Mouse (Mus musculus) megakaryocyte, embryonic 14.5 days (primary cell): ENCODE measurements around the gene Adgrl3.

Experiments
- FLI1 ChIP-seq: IDR thresholded peaks from 2 replicates; pipeline ENCODE4 v1.6.1; 2012; ENCODE audit warnings: low read length, inconsistent platforms, mixed read lengths
- GATA1 ChIP-seq: IDR thresholded peaks from 3 replicates; pipeline ENCODE4 v1.6.1; 2012; ENCODE audit warnings: mixed read lengths, low read length, inconsistent platforms, borderline replicate concordance

GRCm38 (mm10) chr5:81359560-81359959, 339.6 kb downstream of the Adgrl3 start:
- TF ChIP-seq GATA1, result no peak
- TF ChIP-seq FLI1, result no peak
